Mouse (Mus musculus): ENCODE results near the gene Zfp296. TPM values are rescaled to one million over a fixed set of nuclear protein-coding genes. Genes with fewer than 3 reads are reported as not detected.
"Not testable (repeated sequence)": the region's sequence is repeated elsewhere in the genome, so short reads cannot be mapped to it uniquely, and the experiment has no call there.

Zfp296 gene
- polyA plus RNA-seq, 1 experiment from 2014 or later, result 0.34 TPM

- TF ChIP-seq CTCF (IDR thresholded peaks at IDR 0.05; ENCODE audit: low read depth), result no peak
Observed at GRCm38 (mm10) chr7:19593061-19593730, 16.1 kb downstream of the Zfp296 start.

GRCm38 (mm10) chr7:19600562-19600961 is 23.5 kb downstream of the Zfp296 start:
- H3K27me3 ChIP-seq (ENCODE audit: insufficient read depth, low read length), result no peaks in the 10 kb centered on the region
- H3K4me2 ChIP-seq (ENCODE audit: low read length), result no peak overlapping the region
- no peak overlapping the region for H3K4me3 ChIP-seq (replicated peaks; ENCODE audit: low read depth, low read length)
- whole genome bisulfite sequencing, result 64% methylated on average over 5 of the region's 5 CpGs
- DNase-seq (ENCODE audit: low spot score), result no peak
- no peaks in the 10 kb centered on the region for H3K9me3 ChIP-seq (replicated peaks; ENCODE audit: low read length)
- peaks cover 17% of the 10 kb centered on the region for H3K36me3 ChIP-seq (ENCODE audit: insufficient read depth, low read length)
- no peak for ATAC-seq (replicated peaks; ENCODE audit: low FRiP score, low read depth)
- no peaks in the 10 kb centered on the region; the same call in 1 of the 2 replicates for H3K4me1 ChIP-seq (replicated peaks; ENCODE audit: insufficient read depth, low read length)
- no peak for TF ChIP-seq CTCF (IDR thresholded peaks at IDR 0.05; ENCODE audit: low read depth)
- H3K27ac ChIP-seq, result no peak overlapping the region
- no peak overlapping the region for H3K9ac ChIP-seq (ENCODE audit: low read depth, low read length)

More at GRCm38 (mm10) chr7:19593061-19593730, 16.1 kb downstream of the Zfp296 start:
- no peak overlapping the region for H3K9ac ChIP-seq (ENCODE audit: low read depth, low read length)
- ATAC-seq (replicated peaks; ENCODE audit: low FRiP score, low read depth), result no peak
- no peak for DNase-seq (ENCODE audit: low spot score)
- no peak overlapping the region for H3K4me3 ChIP-seq (replicated peaks; ENCODE audit: low read depth, low read length)
- no peaks in the 10 kb centered on the region for H3K4me1 ChIP-seq (replicated peaks; ENCODE audit: insufficient read depth, low read length)
- peaks cover 54% of the 10 kb centered on the region for H3K36me3 ChIP-seq (ENCODE audit: insufficient read depth, low read length)
- no peak overlapping the region for H3K27ac ChIP-seq
- 91% methylated on average over 10 of the region's 10 CpGs for WGBS
- H3K9me3 ChIP-seq (replicated peaks; ENCODE audit: low read length), result no peaks in the 10 kb centered on the region
- no peaks in the 10 kb centered on the region for H3K27me3 ChIP-seq (ENCODE audit: insufficient read depth, low read length)
- H3K4me2 ChIP-seq (ENCODE audit: low read length), result no peak overlapping the region

GRCm38 (mm10) chr7:19603055-19603454 is 26.0 kb downstream of the Zfp296 start:
- Histone ChIP-seq H3K9ac (ENCODE audit: low read depth, low read length) (0 out of 2 replicates have a peak overlapping the region, but pooled peaks have one; percentile 96), H3K4me3 (replicated peaks; ENCODE audit: low read depth, low read length) (peak overlapping the region; percentile 97; the same call in 1 of the 2 replicates), H3K9me3 (replicated peaks; ENCODE audit: low read length) (no peaks in the 10 kb centered on the region), H3K36me3 (ENCODE audit: insufficient read depth, low read length) (peaks cover 12% of the 10 kb centered on the region), H3K4me1 (replicated peaks; ENCODE audit: insufficient read depth, low read length) (no peaks in the 10 kb centered on the region; the same call in 1 of the 2 replicates), H3K4me2 (ENCODE audit: low read length) (peak overlapping the region; percentile 90), H3K27me3 (ENCODE audit: insufficient read depth, low read length) (no peaks in the 10 kb centered on the region), H3K27ac (no peak overlapping the region)
- TF ChIP-seq CTCF (IDR thresholded peaks at IDR 0.05; ENCODE audit: low read depth), result no peak
- ATAC-seq (replicated peaks; ENCODE audit: low FRiP score, low read depth) (no peak), DNase-seq (ENCODE audit: low spot score) (no peak)
- WGBS, result 70% methylated on average over 12 of the region's 12 CpGs

GRCm38 (mm10) chr7:19603849-19604605 is 26.9 kb downstream of the Zfp296 start, which contains the start of gene Clasrp:
Clasrp (minus strand) TSS chr7:19604486.
- H3K27me3 ChIP-seq (ENCODE audit: insufficient read depth, low read length), result no peaks in the 10 kb centered on the region
- H3K9ac ChIP-seq (ENCODE audit: low read depth, low read length), result peak within 1 kb of the TSS; percentile 96
- peak; percentile 92 for ATAC-seq (replicated peaks; ENCODE audit: low FRiP score, low read depth)
- H3K4me3 ChIP-seq (replicated peaks; ENCODE audit: low read depth, low read length), result peak within 1 kb of the TSS; percentile 97
- no peaks in the 10 kb centered on the region for H3K9me3 ChIP-seq (replicated peaks; ENCODE audit: low read length)
- peaks cover 9% of the 10 kb centered on the region for H3K36me3 ChIP-seq (ENCODE audit: insufficient read depth, low read length)
- under 1% methylated on average over 57 of the region's 57 CpGs for WGBS
- H3K4me2 ChIP-seq (ENCODE audit: low read length), result peak within 1 kb of the TSS; percentile 90
- peak; percentile 98 for DNase-seq (ENCODE audit: low spot score)
- peak; percentile 36; the same call in 1 of the 2 replicates for TF ChIP-seq CTCF (IDR thresholded peaks at IDR 0.05; ENCODE audit: low read depth)
- H3K27ac ChIP-seq, result peak within 1 kb of the TSS; percentile 82
- H3K4me1 ChIP-seq (replicated peaks; ENCODE audit: insufficient read depth, low read length), result no peaks in the 10 kb centered on the region; the same call in 1 of the 2 replicates

- not testable (repeated sequence) for H3K27ac ChIP-seq; H3K36me3 ChIP-seq (ENCODE audit: insufficient read depth, low read length); H3K9me3 ChIP-seq (replicated peaks; ENCODE audit: low read length); ATAC-seq (replicated peaks; ENCODE audit: low FRiP score, low read depth); H3K9ac ChIP-seq (ENCODE audit: low read depth, low read length); H3K4me1 ChIP-seq (replicated peaks; ENCODE audit: insufficient read depth, low read length); H3K27me3 ChIP-seq (ENCODE audit: insufficient read depth, low read length); DNase-seq (ENCODE audit: low spot score)
- WGBS, result 55% methylated on average over 10 of the region's 10 CpGs
- Histone ChIP-seq H3K4me2 (ENCODE audit: low read length) (peak overlapping the region; percentile 90; the same call in 1 of the 2 replicates), H3K4me3 (replicated peaks; ENCODE audit: low read depth, low read length) (peak overlapping the region; percentile 97)
Observed at GRCm38 (mm10) chr7:19604606-19605214, 27.6 kb downstream of the Zfp296 start.

- H3K36me3 ChIP-seq (ENCODE audit: insufficient read depth, low read length), result 0 out of 2 replicates have a peak, but pooled peaks cover 9% of the 10 kb centered on the region
- no peak overlapping the region for H3K9ac ChIP-seq (ENCODE audit: low read depth, low read length)
- WGBS, result 76% methylated on average over 5 of the region's 5 CpGs
- DNase-seq (ENCODE audit: low spot score) (no peak), ATAC-seq (replicated peaks; ENCODE audit: low FRiP score, low read depth) (no peak)
- H3K27ac ChIP-seq, result no peak overlapping the region
- 0 out of 2 replicates have a peak, but pooled peaks have one; percentile 15 for TF ChIP-seq CTCF (IDR thresholded peaks at IDR 0.05; ENCODE audit: low read depth)
- H3K4me1 ChIP-seq (replicated peaks; ENCODE audit: insufficient read depth, low read length), result no peaks in the 10 kb centered on the region; the same call in 1 of the 2 replicates
- no peaks in the 10 kb centered on the region for H3K9me3 ChIP-seq (replicated peaks; ENCODE audit: low read length)
- H3K4me2 ChIP-seq (ENCODE audit: low read length), result no peak overlapping the region
- no peaks in the 10 kb centered on the region for H3K27me3 ChIP-seq (ENCODE audit: insufficient read depth, low read length)
- no peak overlapping the region for H3K4me3 ChIP-seq (replicated peaks; ENCODE audit: low read depth, low read length)
Observed at GRCm38 (mm10) chr7:19607291-19607690, 30.2 kb downstream of the Zfp296 start.
